Mouse (Mus musculus): ENCODE data around the gene Znhit2.
"Not testable (repeated sequence)": the region's sequence is repeated elsewhere in the genome, so short reads cannot be mapped to it uniquely, and the experiment has no call there.

Znhit2 gene

GRCm38 (mm10) chr19:6061021-6061533 lies at the start of gene Znhit2:
Gene Znhit2, plus strand, starts transcription at chr19:6061192.
- DNase-seq: peak; percentile 95

DNA sequence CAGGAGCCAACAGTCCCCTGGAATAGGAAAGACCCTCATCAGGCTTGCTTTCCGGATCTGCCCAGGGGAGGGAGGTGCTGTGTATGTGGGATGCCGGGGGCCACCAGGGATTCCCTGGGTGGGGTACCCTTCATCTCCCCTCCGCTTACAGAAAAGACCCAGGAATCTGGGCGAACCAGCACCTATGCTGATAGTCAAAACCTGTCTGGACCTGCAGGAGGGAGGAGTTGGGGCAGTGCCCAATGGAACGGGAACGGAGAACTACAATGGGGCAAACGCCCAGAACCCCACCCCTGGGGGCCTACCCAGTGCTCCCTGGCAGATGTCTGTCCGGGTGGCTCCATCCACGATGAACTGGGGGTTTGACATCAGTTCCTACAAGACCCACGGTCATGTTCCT lies 47.3 kb upstream of the Znhit2 start:
- DNase-seq: no peak

DNA sequence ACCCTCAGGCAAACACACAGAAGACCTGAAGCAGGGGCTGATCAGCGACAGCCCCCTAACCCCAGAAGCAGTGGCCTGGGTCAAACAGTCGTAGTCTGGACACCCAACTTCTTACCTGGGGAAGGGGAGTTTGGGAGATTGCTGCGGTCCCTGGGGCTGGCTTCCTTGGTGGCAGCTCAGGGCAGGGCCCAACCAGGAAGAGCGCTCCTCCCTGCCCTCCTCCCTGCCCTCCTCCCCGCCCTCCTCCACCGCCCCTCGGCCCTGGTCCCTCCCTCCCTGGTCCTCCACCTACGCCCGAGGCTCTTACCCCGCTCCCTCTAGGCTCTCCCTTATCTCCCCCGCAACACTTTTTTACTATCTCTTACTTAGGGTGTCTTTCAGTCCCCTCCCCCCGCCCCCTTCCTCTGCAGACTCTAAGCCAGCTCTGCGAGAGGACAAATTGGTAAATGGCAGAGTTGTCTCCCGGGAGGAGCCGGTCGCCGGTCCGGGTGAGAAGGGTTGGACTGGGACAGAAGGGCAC lies 45.9 kb upstream of the Znhit2 start:
- DNase-seq: peak; percentile 75

DNA sequence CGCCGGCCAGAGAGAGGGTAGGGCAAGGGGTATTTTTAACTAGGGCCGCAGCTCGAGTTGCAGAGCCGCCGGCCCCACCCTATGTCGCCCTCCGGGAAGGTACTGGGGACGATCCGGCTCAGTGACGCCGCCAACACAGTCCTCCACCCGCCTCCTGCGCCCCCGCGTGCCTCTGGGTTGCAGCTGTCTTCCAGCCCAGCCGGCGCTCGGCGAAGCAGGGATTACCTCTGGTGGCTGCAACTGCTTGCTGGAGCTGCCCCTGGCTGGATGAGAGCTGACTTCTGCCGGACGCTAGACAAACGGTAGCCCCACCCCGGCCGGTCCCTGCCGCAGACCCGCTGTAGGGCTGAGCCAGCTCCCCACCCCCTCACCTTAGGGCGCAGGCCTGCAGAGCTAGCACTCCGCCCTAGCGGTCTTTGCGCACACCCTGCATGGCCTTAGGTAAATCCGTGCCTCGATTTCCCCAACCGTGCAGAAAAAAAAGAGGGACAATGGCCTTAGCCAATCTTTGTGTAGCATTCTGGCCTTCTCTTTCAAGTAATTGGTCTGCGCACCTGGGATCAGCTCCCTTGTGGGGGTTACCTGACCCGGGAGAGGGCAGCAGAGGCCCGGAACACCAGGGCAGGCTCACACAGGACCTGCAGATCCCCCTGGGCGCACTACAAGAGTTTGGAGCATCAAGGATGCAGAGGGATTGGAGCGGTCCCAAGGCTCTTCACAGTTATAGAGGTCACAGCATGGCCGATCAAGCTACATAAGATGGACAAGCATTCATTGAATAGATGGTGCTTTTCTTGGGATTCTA lies 45.3 kb upstream of the Znhit2 start, which contains the start of gene Capn1:
Gene Capn1, minus strand, starts transcription at position 387 of the 805 bp plus-strand sequence.
- DNase-seq: peak; percentile 90

- DNase-seq: peak; percentile 20
Observed at GRCm38 (mm10) chr19:6016532-6016931, 44.5 kb upstream of the Znhit2 start.

- peak; percentile 90 for DNase-seq
Observed at GRCm38 (mm10) chr19:6018142-6019089, 42.6 kb upstream of the Znhit2 start.

GRCm38 (mm10) chr19:6020276-6020675 lies 40.7 kb upstream of the Znhit2 start:
- no peak for DNase-seq

DNA sequence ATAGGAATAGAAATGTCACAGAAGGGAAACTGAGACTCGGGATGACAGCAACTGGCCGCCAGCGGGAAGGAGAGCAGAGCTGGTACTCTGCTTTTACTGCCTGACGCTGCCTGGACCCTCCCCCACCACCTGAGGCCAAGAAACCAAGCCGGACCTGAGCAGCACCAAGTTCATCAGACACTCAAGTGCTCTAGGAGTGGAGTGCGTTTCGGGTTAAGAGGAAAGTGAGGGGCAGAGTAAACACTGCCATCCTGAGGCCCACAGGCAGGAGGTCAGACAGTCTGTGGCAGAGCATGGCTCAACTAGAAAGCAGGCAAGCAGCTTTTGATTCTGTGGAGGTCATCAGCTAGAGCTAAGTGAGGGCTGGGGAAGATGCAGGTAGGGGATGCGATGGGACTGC lies 37.9 kb upstream of the Znhit2 start:
- DNase-seq: no peak

- no peak for DNase-seq
Observed at GRCm38 (mm10) chr19:6023930-6024329, 37.1 kb upstream of the Znhit2 start.

GRCm38 (mm10) chr19:6028991-6029390 lies 32.0 kb upstream of the Znhit2 start:
- DNase-seq: no peak

DNA sequence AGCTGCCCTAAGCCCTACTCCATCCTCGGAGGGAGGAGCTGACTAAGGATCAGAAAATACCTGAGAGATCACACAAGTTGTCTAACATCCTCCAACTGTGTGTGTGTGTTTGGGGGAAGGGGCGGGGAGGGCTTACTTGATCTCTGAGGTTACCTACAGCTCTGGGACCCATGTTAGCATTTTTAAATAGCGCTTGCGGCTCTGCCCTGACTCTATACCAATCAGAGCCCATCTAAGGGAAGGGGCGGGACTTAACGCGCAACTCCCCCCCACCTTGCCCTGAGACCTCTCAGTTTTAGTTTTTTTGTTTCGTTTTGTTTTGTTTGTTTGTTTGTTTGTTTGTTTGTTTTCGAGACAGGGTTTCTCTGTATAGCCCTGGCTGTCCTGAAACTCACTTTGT lies 31.6 kb upstream of the Znhit2 start:
- no peak for DNase-seq

DNA sequence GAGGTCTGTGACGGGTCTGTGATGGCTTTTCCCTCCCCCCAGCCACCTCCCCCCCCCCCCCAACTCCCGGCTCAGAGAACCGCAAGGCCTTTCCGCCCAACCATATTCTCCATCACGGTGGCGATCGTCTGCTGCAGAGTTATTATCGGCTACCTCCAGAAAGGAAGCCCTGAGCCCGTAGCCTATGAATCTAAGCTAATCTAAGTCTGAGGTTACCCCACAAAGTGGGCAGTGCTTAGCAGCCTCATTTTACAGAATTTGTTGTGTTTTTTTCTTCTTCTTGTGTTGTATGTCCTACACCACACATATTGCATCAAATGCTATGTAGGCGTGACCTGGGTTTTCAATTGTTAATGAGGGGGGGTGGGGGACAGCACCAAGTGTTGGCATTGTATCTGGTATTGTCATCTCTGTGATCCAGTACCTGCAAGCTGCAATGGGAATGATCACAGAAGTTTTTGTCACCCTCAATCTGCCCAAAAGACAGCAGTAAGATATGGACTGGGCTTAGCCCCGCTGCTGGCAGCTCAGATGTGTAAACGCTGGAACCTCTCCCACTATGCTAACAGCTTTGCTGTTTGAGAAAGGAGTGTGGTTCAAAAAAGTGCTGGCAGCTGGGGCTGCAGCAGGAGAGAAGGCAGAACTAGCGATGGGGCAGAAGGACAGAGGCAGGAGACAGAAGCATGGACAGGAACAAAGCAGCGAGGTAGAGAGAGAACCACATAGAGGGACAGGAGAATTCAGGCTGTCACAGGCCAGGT lies 30.3 kb upstream of the Znhit2 start:
- no peak for DNase-seq

DNA sequence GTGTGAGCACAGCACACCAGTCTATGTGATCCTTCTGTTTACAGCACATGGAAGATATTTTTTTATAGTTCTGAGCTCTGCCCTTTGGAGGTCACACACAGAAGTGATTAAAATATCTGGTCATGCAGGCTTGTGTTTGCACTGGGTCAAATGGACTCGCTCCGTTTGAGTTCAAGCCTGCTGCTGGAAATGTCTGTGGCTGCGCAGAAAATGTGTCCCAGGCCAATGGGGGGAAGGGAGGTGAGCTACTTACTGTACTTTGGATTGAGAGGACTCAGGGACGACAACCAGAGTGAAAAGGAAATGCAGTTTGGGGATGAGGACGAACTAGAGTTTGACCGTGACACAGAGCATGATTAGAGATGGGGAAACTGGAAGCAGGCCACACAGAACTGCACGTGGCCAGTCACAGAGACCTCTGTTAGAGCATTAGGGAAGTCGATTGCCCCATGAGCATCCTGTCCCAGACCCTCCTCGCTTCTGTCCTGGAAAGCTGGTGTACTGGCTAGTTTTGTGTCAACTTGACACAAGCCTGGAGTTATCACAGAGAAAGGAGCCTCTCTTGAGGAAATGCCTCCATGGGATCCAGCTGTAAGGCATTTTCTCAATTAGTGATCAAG lies 24.9 kb upstream of the Znhit2 start:
- DNase-seq: no peak

DNA sequence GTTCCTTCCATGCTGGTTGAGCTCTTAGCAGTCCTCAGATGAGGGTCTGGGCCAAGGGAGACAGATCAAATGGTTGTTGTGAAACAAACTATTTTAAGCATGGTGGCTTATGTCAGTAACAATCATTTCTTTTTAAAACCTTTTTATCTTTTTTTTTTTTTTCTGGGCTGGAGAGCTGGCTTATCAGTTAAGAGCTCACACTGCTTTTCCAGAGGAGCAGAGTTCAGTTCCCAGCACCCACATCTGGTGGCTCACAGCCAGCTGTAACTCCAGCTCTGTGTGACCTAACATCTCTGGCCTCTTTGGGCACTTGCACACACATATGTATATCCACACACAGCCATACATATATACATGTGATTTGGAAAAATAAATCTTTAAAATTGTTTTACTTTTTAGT lies 23.3 kb upstream of the Znhit2 start:
- DNase-seq: no peak

DNA sequence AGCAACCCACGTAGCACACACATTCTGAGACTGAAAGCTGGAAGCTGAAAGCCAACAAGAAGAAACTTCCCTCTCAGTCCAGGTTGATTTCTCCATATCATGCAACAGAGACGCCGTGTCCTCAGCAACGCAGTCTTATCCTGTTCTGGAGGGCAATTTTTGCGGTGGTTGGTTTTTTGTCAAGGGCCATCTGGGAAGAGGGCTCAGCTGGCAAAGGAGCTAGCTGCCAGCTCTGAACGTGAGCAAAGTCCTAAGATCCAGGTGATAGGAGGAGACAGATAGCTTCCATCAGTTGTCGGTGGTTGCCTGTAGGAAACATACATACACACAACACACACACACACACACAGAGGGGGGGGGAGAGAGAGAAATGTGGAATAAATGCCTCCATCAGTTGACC lies 22.7 kb upstream of the Znhit2 start:
- DNase-seq: no peak

- DNase-seq: no peak
Observed at GRCm38 (mm10) chr19:6040002-6040401, 21.0 kb upstream of the Znhit2 start.

DNA sequence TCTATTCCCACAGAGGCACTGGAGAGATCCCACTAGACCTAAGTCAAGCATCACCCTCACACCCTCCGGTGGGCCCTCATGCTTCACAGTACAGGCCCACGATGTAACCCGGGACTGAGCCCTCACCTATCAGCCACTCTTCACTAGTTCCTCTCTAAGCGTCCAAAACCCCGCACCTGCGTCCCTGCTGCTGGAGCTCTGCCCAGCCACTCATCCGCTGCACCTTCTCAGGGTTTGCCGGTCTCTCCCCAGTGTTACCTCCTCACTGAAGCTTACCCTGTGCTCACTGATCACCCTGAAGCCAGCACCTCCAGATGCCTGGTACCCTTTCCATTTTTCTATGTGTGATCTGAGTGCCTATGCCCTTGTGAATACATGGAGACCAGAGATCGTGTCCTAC lies 18.7 kb upstream of the Znhit2 start:
- DNase-seq: no peak

DNA sequence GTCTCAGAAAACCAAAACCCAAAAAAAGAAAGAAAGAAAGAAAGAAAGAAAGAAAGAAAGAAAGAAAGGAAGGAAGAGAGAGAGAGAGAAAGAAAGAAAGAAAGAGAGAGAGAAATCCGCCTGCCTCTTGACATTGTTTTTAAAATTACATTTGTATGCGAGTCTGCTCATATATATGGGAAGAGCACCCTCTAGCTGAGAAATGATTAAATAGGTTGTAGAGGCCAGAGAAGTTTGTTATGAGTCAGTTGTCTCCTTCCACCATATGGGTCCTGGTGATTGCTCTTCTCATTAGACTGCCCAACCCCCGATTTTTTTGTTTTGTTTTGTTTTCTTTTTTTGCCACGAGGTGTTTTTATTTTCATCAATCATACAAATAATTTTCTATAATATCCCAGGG lies 16.9 kb upstream of the Znhit2 start:
- DNase-seq: not testable (repeated sequence)

DNA sequence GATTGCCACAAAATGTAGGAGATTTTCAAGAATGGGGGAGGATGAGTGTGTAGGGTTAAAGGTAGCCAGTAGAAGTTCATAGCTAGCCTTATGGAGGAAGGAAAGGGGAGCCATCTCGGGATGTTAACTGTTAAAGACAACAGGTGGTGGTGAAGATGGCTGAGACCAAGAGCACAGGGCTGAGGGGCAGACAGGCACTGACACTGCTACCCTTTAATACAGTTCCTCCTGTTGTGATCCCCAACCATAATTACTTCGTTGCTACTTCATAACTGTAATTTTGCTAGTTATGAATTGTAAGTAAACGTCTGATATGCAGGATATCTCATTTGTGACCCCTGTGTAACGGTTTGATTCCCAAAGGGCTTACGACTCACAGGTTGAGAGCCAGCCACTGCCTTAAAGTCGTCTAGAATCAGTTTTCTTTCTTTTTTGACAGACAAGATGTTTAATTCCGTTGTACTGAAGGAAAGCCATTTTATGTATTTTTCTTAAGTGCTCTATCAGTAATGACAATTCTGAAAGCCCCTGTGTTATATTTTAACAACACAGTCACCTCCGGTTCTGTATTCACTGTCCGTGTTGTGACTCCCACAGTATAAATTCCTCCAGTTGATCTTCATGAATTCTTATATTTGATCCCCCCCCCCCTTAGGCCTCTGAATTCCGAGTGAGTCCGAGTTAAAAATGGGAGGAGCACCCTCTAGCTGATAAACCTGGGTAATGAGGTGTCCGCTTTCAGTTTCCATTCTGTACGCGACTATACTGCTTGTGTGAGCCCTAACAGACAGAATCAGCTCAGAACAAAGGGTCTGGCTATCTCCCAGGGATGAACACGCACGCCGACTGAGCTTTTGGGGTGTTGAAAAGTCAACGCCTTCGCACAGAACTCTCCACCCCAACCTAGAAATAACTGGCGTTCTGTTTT lies 15.4 kb upstream of the Znhit2 start:
- DNase-seq: no peak

- peak; percentile 92 for DNase-seq
Observed at GRCm38 (mm10) chr19:6046294-6047153, 14.5 kb upstream of the Znhit2 start, which contains the start of gene Syvn1. Gene Syvn1, plus strand, starts transcription at chr19:6046576.

All from thymus, postnatal 14 days (tissue).